Mouse (Mus musculus) midbrain, embryonic 10.5 days (tissue): ENCODE measurements at regions not wholly inside any gene's neighbourhood (a gene's known extent, or its start where the extent isn't known, plus 50 kb on each side); places are given as distances from the start of the nearest gene placed in this dataset.

ENCODE experiments used
- DNase-seq: peaks from one replicate; pipeline ENCODE4 v3.0.0-alpha.2; 2017; ENCODE audit warnings: low spot score
- H3K27ac ChIP-seq: fragments of 300-500 bp; sonication (generic); replicated peaks from 2 replicates; pipeline ENCODE4 v1.5.1; 2016; ENCODE audit warnings: mild to moderate bottlenecking
- H3K27me3 ChIP-seq: fragments of 300-500 bp; sonication (generic); 2 replicates; pipeline ENCODE4 v1.6.1; 2016; ENCODE audit warnings: low read depth, mild to moderate bottlenecking; ENCODE audit not compliant: poor library complexity, severe bottlenecking
- H3K36me3 ChIP-seq: fragments of 300-500 bp; sonication (generic); 2 replicates; pipeline ENCODE4 v1.6.1; 2016; ENCODE audit warnings: mild to moderate bottlenecking, moderate library complexity
- H3K4me1 ChIP-seq: fragments of 300-500 bp; sonication (generic); 2 replicates; pipeline ENCODE4 v1.6.1; 2016
- H3K4me3 ChIP-seq: fragments of 300-500 bp; sonication (generic); 2 replicates; pipeline ENCODE4 v1.5.1; 2016; ENCODE audit warnings: mild to moderate bottlenecking, moderate library complexity
- H3K9me3 ChIP-seq: fragments of 300-500 bp; sonication (generic); replicated peaks from 2 replicates; pipeline ENCODE4 v1.6.1; 2016; ENCODE audit warnings: mild to moderate bottlenecking
- whole genome bisulfite sequencing: fragments of 180-500 bp; shearing (Covaris S2); methylation state at CpG from one replicate; pipeline ENCODE4 v1.1.7; 2016; 5-methylcytosine and 5-hydroxymethylcytosine counted together

DNA sequence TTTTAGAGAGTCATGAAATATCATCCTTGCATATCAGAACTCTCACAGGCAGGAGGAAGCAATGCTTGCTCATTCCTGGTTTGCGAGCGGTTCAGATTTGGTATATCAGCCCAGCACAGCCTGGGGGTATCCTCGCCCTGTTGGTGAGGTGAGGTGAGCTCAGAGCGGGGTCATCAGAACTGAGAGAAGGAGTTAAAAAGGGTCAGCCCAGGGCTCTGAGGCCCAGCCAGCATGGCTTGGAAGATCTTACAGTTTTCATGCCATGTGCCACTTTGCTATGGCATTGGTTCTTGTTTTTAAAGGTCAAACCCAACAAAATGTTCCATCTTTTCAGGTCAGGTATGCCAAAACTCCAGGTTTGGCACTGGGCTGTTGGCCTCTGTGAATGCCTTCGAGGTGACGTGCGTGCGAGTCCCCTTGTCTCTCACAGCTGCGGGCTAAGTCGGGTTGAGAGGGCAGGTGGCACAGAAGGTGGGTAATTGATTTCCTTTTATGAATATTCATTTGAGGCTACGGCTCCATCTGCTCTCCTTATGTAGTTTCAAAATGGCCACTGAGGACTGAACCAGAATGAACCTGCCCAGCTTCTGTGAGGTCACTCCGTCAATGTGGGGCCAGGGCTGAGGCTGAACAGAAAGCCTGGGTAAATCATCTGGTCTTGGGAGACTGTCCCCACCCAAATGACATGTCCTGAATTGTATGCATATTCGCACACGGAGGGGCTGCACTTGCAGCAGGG lies 86.3 kb downstream of the Hhipl2 start:
- 89% methylated on average over 14 of the region's 14 CpGs for WGBS
- H3K4me1 ChIP-seq = no peaks in the 10 kb centered on the region
- no peaks in the 10 kb centered on the region for H3K9me3 ChIP-seq
- H3K36me3 ChIP-seq = no peaks in the 10 kb centered on the region
- no peak for DNase-seq
- no peak overlapping the region for H3K27ac ChIP-seq
- H3K4me3 ChIP-seq = no peak overlapping the region
- H3K27me3 ChIP-seq = no peaks in the 10 kb centered on the region

DNA sequence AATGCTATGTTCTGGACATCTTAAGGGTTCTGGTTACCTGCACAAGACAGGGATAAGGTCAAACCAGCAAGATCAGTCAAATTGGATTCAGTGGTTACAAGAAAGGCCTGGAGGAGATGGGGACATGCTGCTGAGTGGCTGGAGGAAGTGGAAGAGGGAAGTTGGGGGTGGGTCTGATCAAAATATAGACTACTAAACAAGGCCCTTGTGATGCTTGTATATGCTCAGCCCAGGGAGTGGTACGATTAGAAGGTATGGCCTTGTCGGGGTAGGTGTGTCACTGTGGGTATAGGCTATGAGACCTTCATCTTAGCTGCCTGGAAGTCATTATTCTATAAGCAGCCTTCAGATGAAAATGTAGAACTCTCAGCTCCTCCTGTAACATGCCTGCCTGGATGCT lies 89.9 kb downstream of the Hhipl2 start:
- DNase-seq = no peak
- Histone ChIP-seq H3K36me3 (no peaks in the 10 kb centered on the region), H3K27me3 (no peaks in the 10 kb centered on the region), H3K4me1 (no peaks in the 10 kb centered on the region), H3K4me3 (no peak overlapping the region), H3K9me3 (no peaks in the 10 kb centered on the region), H3K27ac (no peak overlapping the region)
- 91% methylated on average over 2 of the region's 2 CpGs for WGBS

DNA sequence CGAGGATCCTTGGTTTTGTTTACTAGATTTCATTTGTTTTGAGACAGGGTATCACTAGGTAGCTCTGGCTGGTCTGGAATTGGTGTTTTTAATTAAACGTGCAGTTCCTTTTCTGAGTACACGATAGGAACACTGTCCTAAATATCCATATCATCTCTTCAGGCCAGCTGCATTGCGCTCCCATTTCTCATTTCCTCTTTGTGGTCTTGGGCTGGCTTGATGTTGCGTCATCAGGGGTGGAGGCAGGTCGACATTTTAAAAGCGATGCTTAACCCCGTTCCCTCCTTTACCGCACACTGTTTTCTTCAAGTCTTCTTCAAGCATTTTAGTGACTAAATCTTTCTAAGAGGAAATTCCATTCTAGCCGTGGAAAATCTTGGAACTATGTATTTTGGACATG lies 92.7 kb downstream of the Hhipl2 start:
- Histone ChIP-seq H3K4me3 (no peak overlapping the region), H3K4me1 (no peaks in the 10 kb centered on the region), H3K36me3 (no peaks in the 10 kb centered on the region), H3K9me3 (no peaks in the 10 kb centered on the region), H3K27ac (no peak overlapping the region), H3K27me3 (no peaks in the 10 kb centered on the region)
- DNase-seq = no peak
- WGBS = 91% methylated on average over 10 of the region's 10 CpGs

DNA sequence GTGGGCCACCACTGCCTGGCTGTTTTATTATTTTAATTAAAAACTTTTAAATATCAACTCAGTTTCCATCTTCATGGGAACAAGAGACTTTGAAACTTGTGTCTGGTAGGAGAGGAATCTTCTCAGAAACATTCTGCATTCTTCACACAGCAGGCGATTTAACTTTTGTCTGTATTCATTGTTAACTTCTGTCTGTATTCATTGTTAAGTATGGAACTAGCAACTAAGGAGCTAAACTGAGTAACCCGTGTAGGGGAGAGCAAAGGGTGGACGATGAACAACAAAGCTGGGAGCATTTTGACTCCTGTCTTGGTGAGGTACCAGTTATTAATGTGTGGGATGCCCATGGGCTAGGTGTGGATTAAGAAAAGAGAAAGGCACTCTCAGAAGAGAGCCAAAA lies 95.9 kb downstream of the Hhipl2 start:
- no peak for DNase-seq
- Histone ChIP-seq H3K4me3 (no peak overlapping the region), H3K27me3 (no peaks in the 10 kb centered on the region), H3K36me3 (no peaks in the 10 kb centered on the region), H3K9me3 (no peaks in the 10 kb centered on the region), H3K27ac (no peak overlapping the region), H3K4me1 (no peaks in the 10 kb centered on the region)
- 87% methylated on average over 3 of the region's 3 CpGs for WGBS

- Histone ChIP-seq H3K4me3 (no peak overlapping the region), H3K36me3 (no peaks in the 10 kb centered on the region), H3K27ac (no peak overlapping the region; the same call in 1 of the 2 replicates), H3K4me1 (no peaks in the 10 kb centered on the region), H3K9me3 (no peaks in the 10 kb centered on the region), H3K27me3 (no peaks in the 10 kb centered on the region)
- no peak for DNase-seq
- WGBS = 78% methylated on average over 15 of the region's 15 CpGs
Measured at GRCm38 (mm10) chr1:183514281-183514983, 96.4 kb downstream of the Hhipl2 start.

DNA sequence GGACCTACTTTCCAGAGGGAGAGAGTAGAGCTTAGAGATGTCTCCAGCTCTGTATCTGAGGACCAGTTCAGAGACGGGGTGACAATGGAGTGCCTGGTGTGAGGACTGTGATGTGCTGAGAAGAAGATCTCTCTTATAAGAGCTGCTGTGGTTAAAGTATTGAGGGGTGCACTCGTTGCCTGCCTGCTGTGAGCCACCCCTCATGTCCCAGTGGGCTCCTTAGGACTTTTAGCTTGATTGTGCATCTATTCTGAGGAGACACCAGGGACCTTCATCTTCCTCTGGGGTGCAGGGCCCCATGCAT lies 96.9 kb downstream of the Hhipl2 start:
- no peaks in the 10 kb centered on the region for H3K27me3 ChIP-seq
- no peak overlapping the region for H3K27ac ChIP-seq
- no peaks in the 10 kb centered on the region for H3K4me1 ChIP-seq
- DNase-seq = no peak
- no peaks in the 10 kb centered on the region for H3K36me3 ChIP-seq
- no peak overlapping the region for H3K4me3 ChIP-seq
- no peaks in the 10 kb centered on the region for H3K9me3 ChIP-seq
- 73% methylated on average over 2 of the region's 2 CpGs for WGBS

- 80% methylated on average over 4 of the region's 4 CpGs for whole genome bisulfite sequencing
- H3K36me3 ChIP-seq = no peaks in the 10 kb centered on the region
- no peak overlapping the region for H3K27ac ChIP-seq
- no peaks in the 10 kb centered on the region for H3K4me1 ChIP-seq
- H3K27me3 ChIP-seq = no peaks in the 10 kb centered on the region
- H3K4me3 ChIP-seq = no peak overlapping the region
- H3K9me3 ChIP-seq = no peaks in the 10 kb centered on the region
- DNase-seq = no peak
Measured at GRCm38 (mm10) chr1:183516167-183516566, 98.2 kb downstream of the Hhipl2 start.

DNA sequence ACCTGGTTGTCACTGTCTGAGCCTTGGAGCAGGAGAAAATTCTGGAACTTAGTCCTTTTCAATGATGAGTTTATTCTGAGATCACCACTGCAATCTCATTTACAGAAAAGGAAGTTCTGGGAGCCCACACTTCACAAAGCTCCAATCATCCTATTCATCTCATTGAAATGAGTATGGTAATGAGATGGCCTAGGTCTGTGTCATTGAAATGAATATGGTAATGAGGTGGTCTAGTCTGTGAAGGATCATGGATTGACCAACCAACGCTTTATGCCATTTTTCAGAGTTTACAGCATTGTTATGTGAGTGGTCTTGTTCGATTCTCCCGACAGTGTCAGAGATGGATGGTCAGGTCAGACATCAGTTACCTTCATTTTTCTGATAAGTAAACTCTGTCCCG lies 99.2 kb downstream of the Hhipl2 start:
- Histone ChIP-seq H3K4me3 (no peak overlapping the region), H3K4me1 (no peaks in the 10 kb centered on the region), H3K27ac (no peak overlapping the region), H3K9me3 (no peaks in the 10 kb centered on the region), H3K27me3 (no peaks in the 10 kb centered on the region), H3K36me3 (no peaks in the 10 kb centered on the region)
- no peak for DNase-seq
- WGBS = 92% methylated on average over 4 of the region's 4 CpGs

DNA sequence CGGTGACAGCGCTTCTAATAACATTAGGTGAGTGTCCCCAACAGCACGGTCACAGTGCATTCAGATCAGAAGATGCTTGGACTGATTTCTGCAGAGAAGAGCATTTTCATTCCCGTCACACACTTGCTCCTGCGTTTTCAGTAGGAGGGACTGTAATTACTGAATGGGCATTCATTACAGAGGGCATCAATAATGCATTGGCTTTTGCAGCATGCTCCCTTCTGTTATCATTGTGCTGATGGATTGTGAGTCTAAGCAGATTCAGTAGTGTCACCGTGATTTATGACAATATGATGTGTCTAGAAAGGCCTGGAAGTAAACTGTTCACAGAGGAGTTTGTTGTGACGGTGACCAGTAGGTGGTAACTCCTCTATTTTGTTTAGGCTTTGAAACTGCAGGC lies 103.6 kb downstream of the Hhipl2 start:
- no peaks in the 10 kb centered on the region for H3K27me3 ChIP-seq
- no peaks in the 10 kb centered on the region for H3K36me3 ChIP-seq
- peaks cover 9% of the 10 kb centered on the region; the same call in 1 of the 2 replicates for H3K4me1 ChIP-seq
- H3K27ac ChIP-seq = no peak overlapping the region
- no peak for DNase-seq
- WGBS = 87% methylated on average over 7 of the region's 7 CpGs
- H3K9me3 ChIP-seq = no peaks in the 10 kb centered on the region
- H3K4me3 ChIP-seq = no peak overlapping the region

DNA sequence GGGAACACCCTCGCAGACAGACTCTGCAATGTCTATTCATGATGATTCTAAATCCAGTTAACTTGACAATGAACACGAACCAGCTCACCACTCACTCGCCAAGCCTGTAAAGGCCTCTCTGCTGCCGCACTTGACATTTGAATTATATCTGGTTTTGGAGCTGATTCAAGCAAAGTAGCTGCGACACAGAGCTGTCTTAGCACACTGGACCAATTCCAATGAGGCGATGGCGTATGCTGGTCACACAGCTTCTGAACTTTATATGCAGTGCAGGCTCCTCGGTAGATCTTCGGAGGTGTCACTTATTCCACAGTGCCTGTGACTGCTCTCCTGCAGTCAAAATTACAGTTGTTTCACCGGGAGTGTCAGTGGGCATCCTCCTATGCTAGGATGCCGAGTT lies 115.4 kb downstream of the Hhipl2 start:
- no peaks in the 10 kb centered on the region for H3K36me3 ChIP-seq
- H3K4me3 ChIP-seq = no peak overlapping the region
- no peak for DNase-seq
- H3K27me3 ChIP-seq = no peaks in the 10 kb centered on the region
- WGBS = 94% methylated on average over 11 of the region's 11 CpGs
- H3K4me1 ChIP-seq = no peaks in the 10 kb centered on the region
- H3K27ac ChIP-seq = no peak overlapping the region
- H3K9me3 ChIP-seq = no peaks in the 10 kb centered on the region

DNA sequence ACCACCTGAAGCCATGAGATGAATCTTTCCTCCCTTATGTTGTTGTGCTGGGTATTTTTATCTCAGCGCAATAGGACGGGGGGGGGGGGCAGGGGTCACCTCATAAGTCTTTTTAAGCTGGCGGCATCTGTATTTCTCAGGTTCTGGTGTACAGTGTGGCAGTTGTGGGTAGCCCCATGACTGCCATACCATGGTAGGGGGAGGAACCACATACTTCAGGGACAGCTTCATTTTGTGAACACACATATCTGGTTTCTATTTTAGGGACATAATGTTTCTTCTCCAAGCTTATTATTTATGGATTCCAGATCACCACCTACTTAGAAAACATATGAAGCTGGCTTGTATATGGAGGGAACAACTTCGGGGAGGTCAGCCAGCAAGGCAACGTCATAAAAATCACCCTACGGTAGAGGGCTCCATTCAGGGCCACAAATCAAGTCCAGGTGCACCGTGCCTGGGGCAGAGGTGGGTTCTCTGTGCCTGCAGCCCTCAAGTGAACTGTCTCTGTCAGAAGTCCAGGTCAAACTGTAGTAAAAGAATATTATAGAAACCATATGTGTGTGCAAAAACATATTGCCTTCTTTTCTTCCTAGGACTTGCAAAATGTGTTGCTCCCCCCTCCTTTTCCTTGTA lies 130.9 kb downstream of the Hhipl2 start:
- 89% methylated on average over 7 of the region's 7 CpGs for WGBS
- no peak overlapping the region for H3K27ac ChIP-seq
- H3K4me1 ChIP-seq = peaks cover 9% of the 10 kb centered on the region
- H3K9me3 ChIP-seq = no peaks in the 10 kb centered on the region
- no peaks in the 10 kb centered on the region for H3K36me3 ChIP-seq
- H3K4me3 ChIP-seq = no peak overlapping the region
- no peak for DNase-seq
- no peaks in the 10 kb centered on the region for H3K27me3 ChIP-seq

GRCm38 (mm10) chr1:183552617-183553016 lies 134.6 kb downstream of the Hhipl2 start:
- WGBS = 91% methylated on average over 4 of the region's 4 CpGs
- Histone ChIP-seq H3K27ac (no peak overlapping the region), H3K27me3 (no peaks in the 10 kb centered on the region), H3K36me3 (no peaks in the 10 kb centered on the region), H3K4me1 (peaks cover 9% of the 10 kb centered on the region), H3K4me3 (no peak overlapping the region), H3K9me3 (no peaks in the 10 kb centered on the region)
- no peak for DNase-seq

DNA sequence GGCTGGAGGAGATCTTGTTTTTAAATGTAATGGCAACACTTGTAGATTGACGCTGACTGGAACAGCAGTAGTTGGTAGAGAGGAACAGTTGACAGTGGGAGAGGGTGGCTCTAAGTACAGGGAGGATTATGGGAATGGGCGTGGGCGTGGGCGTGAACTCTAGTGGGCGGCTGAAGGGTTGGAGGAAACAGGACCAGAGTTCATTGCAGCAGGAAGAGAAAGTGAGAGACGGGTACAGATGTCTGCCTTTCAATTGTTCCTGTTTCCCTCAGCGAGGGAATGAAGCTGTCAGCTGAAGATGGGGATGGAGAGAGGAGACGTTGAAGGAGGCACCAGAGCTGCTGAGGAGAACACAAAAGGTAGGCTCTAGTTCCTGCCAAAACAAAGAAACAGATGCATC lies 135.2 kb downstream of the Hhipl2 start:
- WGBS = 85% methylated on average over 8 of the region's 8 CpGs
- DNase-seq = no peak
- H3K36me3 ChIP-seq = no peaks in the 10 kb centered on the region
- H3K4me1 ChIP-seq = peaks cover 9% of the 10 kb centered on the region
- H3K27ac ChIP-seq = no peak overlapping the region
- H3K27me3 ChIP-seq = no peaks in the 10 kb centered on the region
- H3K9me3 ChIP-seq = no peaks in the 10 kb centered on the region
- no peak overlapping the region for H3K4me3 ChIP-seq
